ENCODE assay signal across 23 mouse cellular contexts in the genomic region with DNA sequence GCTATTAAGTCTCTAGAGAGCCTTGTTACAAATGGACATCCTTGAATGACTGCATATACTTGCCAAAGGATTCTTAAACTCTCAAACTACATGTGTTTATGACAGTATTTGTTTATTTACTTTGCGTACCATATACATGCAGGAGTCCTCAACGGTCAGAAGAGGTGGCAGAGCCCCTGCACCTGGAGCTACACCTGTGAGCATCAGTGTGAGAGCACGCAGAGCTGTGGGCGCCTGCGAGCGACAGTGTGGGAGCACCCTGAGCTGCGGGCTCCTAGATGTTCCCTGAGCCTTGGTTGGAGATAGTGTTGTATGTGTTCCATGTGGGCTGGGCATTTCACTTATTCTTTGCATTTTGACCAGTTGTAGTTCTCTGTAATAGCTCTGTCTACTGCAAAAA. TPM values are rescaled to one million over a fixed set of nuclear protein-coding genes. Genes with fewer than 3 reads are reported as not detected.
DNase-seq lines count a peak whose midpoint lies in the region; ATAC-seq and TF ChIP-seq lines count a peak whose summit lies in the region.
"Had no signal": no experiment of that assay in that cellular context is flagged by ENCODE, and none has a peak within 500 bp of the region (broad histone marks: within the 10 kb centered on the region; RNA-seq: fewer than 3 reads in every experiment).

No protein-coding gene starts in this region.

- H3K79me2 ChIP-seq in heart, adult 2 months (replicated peaks; ENCODE audit: control insufficient read depth, insufficient read depth, low read length), result no peaks in the 10 kb centered on the region
- no peaks in the 10 kb centered on the region for H3K79me2 ChIP-seq in myocyte (ENCODE audit: control insufficient read depth, insufficient read depth)

- peak; percentile 67 for DNase-seq in heart, adult 11 months
- no peak for DNase-seq in heart, adult 2 months
- peak; percentile 15 for DNase-seq in liver, embryonic 11.5 days (ENCODE audit: low spot score)
- no peak for DNase-seq in liver
- DNase-seq: adrenal gland, adult 8-10 months; adrenal gland, postnatal 14 days; adrenal gland, postnatal 36 days; B cell, adult 2 months; cerebellum, adult 11-12 months; cerebellum, adult 2 months; cerebellum, adult 9-10 months; cerebellum, postnatal 10 days; cerebellum, postnatal 25 days had no signal

- peaks cover 2% of the 10 kb centered on the region; the same call in 1 of the 2 replicates for H3K36me3 ChIP-seq in heart, adult 2 months (ENCODE audit: control insufficient read depth, insufficient read depth, low read length)
- no peaks in the 10 kb centered on the region for H3K36me3 ChIP-seq in liver, embryonic 11.5 days (ENCODE audit: control insufficient read depth, insufficient read depth, low read length)
- H3K36me3 ChIP-seq in myocyte (ENCODE audit: control insufficient read depth, insufficient read depth), result no peaks in the 10 kb centered on the region
- H3K36me3 ChIP-seq: embryonic facial prominence, embryonic 10.5 days; embryonic facial prominence, embryonic 12.5 days; forebrain, embryonic 15.5 days; G1E had no signal

- H3K9me3 ChIP-seq in liver, embryonic 11.5 days (ENCODE audit: control insufficient read depth, low read length), result no peaks in the 10 kb centered on the region
- H3K9me3 ChIP-seq: embryonic facial prominence, embryonic 10.5 days; embryonic facial prominence, embryonic 12.5 days; forebrain, embryonic 13.5 days; forebrain, embryonic 15.5 days; G1E had no signal

- no peak overlapping the region for H3K4me3 ChIP-seq in heart, adult 2 months
- H3K4me3 ChIP-seq in liver, embryonic 11.5 days (ENCODE audit: low read depth, low read length), result no peak overlapping the region
- H3K4me3 ChIP-seq in myocyte, result no peak overlapping the region
- H3K4me3 ChIP-seq: embryonic facial prominence, embryonic 10.5 days; embryonic facial prominence, embryonic 12.5 days; forebrain, embryonic 13.5 days; forebrain, embryonic 15.5 days had no signal

- 92% methylated on average over 7 of the region's 7 CpGs for WGBS in heart, adult 2 months
- WGBS in liver, embryonic 11.5 days, result 89% methylated on average over 7 of the region's 7 CpGs

- ATAC-seq in liver, embryonic 11.5 days (replicated peaks; ENCODE audit: low FRiP score), result no peak
- ATAC-seq: activated CD4-positive, CD25-positive, alpha-beta regulatory T cell, adult 4 months; CD4-positive, CD25-positive, alpha-beta regulatory T cell, adult 4 months; forebrain, embryonic 13.5 days; forebrain, embryonic 15.5 days; Patski had no signal

- TF ChIP-seq EP300 in heart, adult 2 months (IDR thresholded peaks at IDR 0.05; ENCODE audit: insufficient read depth, low read depth, low read length), result no peak

- H3K4me1 ChIP-seq in heart, adult 2 months (ENCODE audit: control insufficient read depth, insufficient read depth, low read length), result peaks cover 17% of the 10 kb centered on the region
- H3K4me1 ChIP-seq in liver, embryonic 11.5 days (replicated peaks; ENCODE audit: control insufficient read depth, insufficient read depth, low read length), result no peaks in the 10 kb centered on the region

- no peaks in the 10 kb centered on the region for H3K27me3 ChIP-seq in heart, adult 2 months (ENCODE audit: control insufficient read depth, insufficient read depth, low read length)
- no peaks in the 10 kb centered on the region for H3K27me3 ChIP-seq in liver, embryonic 11.5 days (replicated peaks; ENCODE audit: control insufficient read depth, insufficient read depth, low read length)
- no peaks in the 10 kb centered on the region for H3K27me3 ChIP-seq in myocyte (ENCODE audit: control insufficient read depth, insufficient read depth, insufficient read length)
- H3K27me3 ChIP-seq: CH12.LX; embryonic facial prominence, embryonic 12.5 days; forebrain, embryonic 13.5 days; forebrain, embryonic 15.5 days; Patski had no signal

- no peak overlapping the region for H3K4me2 ChIP-seq in liver, embryonic 11.5 days
- H3K4me2 ChIP-seq in myocyte (ENCODE audit: low read depth), result no peak overlapping the region
- H3K4me2 ChIP-seq: embryonic facial prominence, embryonic 12.5 days; forebrain, embryonic 13.5 days; forebrain, embryonic 15.5 days had no signal

- H3ac ChIP-seq in myocyte (ENCODE audit: control insufficient read depth, insufficient read length), result no peak overlapping the region

- H3K9ac ChIP-seq in heart, adult 2 months (ENCODE audit: low read depth, low read length), result no peak overlapping the region
- no peak overlapping the region for H3K9ac ChIP-seq in liver, embryonic 11.5 days (ENCODE audit: low read depth, low read length)
- H3K9ac ChIP-seq: embryonic facial prominence, embryonic 12.5 days; forebrain, embryonic 13.5 days; forebrain, embryonic 15.5 days had no signal

- TF ChIP-seq CTCF in heart, adult 2 months (IDR thresholded peaks at IDR 0.05), result no peak

- TF ChIP-seq POLR2A in heart, adult 2 months (IDR thresholded peaks at IDR 0.05; ENCODE audit: insufficient read depth, low read depth, low read length), result no peak
- TF ChIP-seq POLR2A in myocyte (IDR thresholded peaks at IDR 0.05; ENCODE audit: insufficient read length, low read depth), result no peak

- H3K27ac ChIP-seq in heart, adult 2 months, result no peak overlapping the region
- no peak overlapping the region for H3K27ac ChIP-seq in liver, embryonic 11.5 days (ENCODE audit: low read depth, low read length)
- H3K27ac ChIP-seq: embryonic facial prominence, embryonic 10.5 days; embryonic facial prominence, embryonic 12.5 days; forebrain, embryonic 13.5 days; forebrain, embryonic 15.5 days had no signal

- intact Hi-C loops in heart, adult 2 months (cut with DNase I), result no loop called here

TF ChIP-seq in myocyte, 11 proteins besides CTCF, POLR2A, EP300 and RAD21:
- no peak for TF ChIP-seq SRF (IDR thresholded peaks at IDR 0.05; ENCODE audit: control insufficient read depth, insufficient read length, low read depth)
- TF ChIP-seq POLR2AphosphoS2 (IDR thresholded peaks at IDR 0.05; ENCODE audit: insufficient read length, low read depth), result peak; percentile 57

RNA-seq across cellular contexts. Expression of gene Kmt2e, which starts 42.5 kb away (rescaled TPM):
- 10 to 100 TPM; 38.1 to 48.5 TPM for total RNA-seq in heart, adult 2 months (2021)
- polyA plus RNA-seq in heart, adult 2 months (2012; rRNA removed), result 14.4 and 18.1 TPM in 2 replicates
- polyA plus RNA-seq in liver, embryonic 11.5 days (2014; fragmentation: Nextera tagmentation; extraction: Ambion mirVana), result 57.7 and 59.5 TPM in 2 replicates
- 9.0 TPM for polyA plus RNA-seq in myocyte (2012; fragmentation: generic; extraction: Trizol)

Comparison
In these comparisons a context has a peak if more than half of its experiments do, and no peak if none do; other contexts are left out.
1. DNase-seq: peak in heart, adult 11 months (single experiment) and liver, embryonic 11.5 days (single experiment); none in heart, adult 2 months (0 of 2) and liver (single experiment).